ENCODE assay signal across 11 mouse cellular contexts in the genomic region with DNA sequence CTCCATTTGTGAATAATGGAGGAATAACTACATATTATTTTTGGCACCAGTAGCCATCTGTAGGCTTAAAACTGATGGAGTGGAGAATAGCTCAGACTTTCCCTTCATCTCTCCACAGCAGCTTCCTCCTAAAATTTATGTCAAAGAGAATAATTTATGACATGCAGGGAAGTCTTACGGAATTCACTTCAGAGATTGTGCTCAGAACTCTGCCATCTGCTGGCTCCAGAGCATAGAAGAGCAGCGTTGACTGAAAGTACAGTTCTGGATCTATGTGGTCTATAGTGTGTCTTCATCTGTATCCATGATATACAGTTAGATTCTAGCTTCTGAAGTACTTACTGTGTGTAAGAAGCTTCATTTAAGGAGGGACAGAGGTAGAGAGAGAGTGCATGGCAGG. TPM values are rescaled to one million over a fixed set of nuclear protein-coding genes. Genes with fewer than 3 reads are reported as not detected.
DNase-seq lines count a peak whose midpoint lies in the region; ATAC-seq and TF ChIP-seq lines count a peak whose summit lies in the region.
"Had no signal": no experiment of that assay in that cellular context is flagged by ENCODE, and none has a peak within 500 bp of the region (broad histone marks: within the 10 kb centered on the region; RNA-seq: fewer than 3 reads in every experiment).

No protein-coding gene starts in this region.

- no peak for TF ChIP-seq EP300 in heart, postnatal 0 days (IDR thresholded peaks at IDR 0.05; ENCODE audit: low read depth)
- TF ChIP-seq EP300 in liver, embryonic 14.5 days (IDR thresholded peaks at IDR 0.05; ENCODE audit: low read depth): no peak

- H3K27ac ChIP-seq in heart, postnatal 0 days (ENCODE audit: low read depth): no peak overlapping the region
- H3K27ac ChIP-seq in heart, embryonic 12.5 days (ENCODE audit: poor library complexity, severe bottlenecking): no peak overlapping the region
- H3K27ac ChIP-seq in liver, embryonic 14.5 days: no peak overlapping the region
- no peak overlapping the region for H3K27ac ChIP-seq in liver, embryonic 11.5 days (ENCODE audit: low read depth, low read length)
- H3K27ac ChIP-seq: hindbrain, embryonic 15.5 days; limb, embryonic 15.5 days had no signal

- no peak overlapping the region for H3K4me3 ChIP-seq in heart, postnatal 0 days (ENCODE audit: low read depth, low read length)
- H3K4me3 ChIP-seq in heart, embryonic 12.5 days: no peak overlapping the region
- no peak overlapping the region for H3K4me3 ChIP-seq in liver, embryonic 14.5 days (ENCODE audit: insufficient read depth in 1 of 2, low read depth in 2 of 2, low read length in 2 of 2)
- no peak overlapping the region for H3K4me3 ChIP-seq in liver, embryonic 11.5 days (ENCODE audit: low read depth, low read length)
- H3K4me3 ChIP-seq: hindbrain, embryonic 15.5 days; limb, embryonic 15.5 days had no signal

- no peak for ATAC-seq in heart, postnatal 0 days (ENCODE audit: insufficient read depth, low read depth)
- no peak for ATAC-seq in heart, embryonic 12.5 days (ENCODE audit: insufficient number of reproducible peaks, low FRiP score)
- no peak for ATAC-seq in liver, embryonic 14.5 days (ENCODE audit: insufficient read depth)
- ATAC-seq in liver, embryonic 11.5 days (replicated peaks; ENCODE audit: low FRiP score): no peak

- H3K36me3 ChIP-seq in heart, postnatal 0 days (replicated peaks; ENCODE audit: control insufficient read depth, insufficient read depth, low read length): peaks cover 22% of the 10 kb centered on the region; the same call in 1 of the 2 replicates
- peaks cover 19% of the 10 kb centered on the region; the same call in 1 of the 2 replicates for H3K36me3 ChIP-seq in heart, embryonic 12.5 days
- H3K36me3 ChIP-seq in liver, embryonic 14.5 days (replicated peaks; ENCODE audit: control insufficient read depth, insufficient read depth, low read depth): no peaks in the 10 kb centered on the region
- H3K36me3 ChIP-seq in liver, embryonic 11.5 days (ENCODE audit: control insufficient read depth, insufficient read depth, low read length): no peaks in the 10 kb centered on the region
- H3K36me3 ChIP-seq: limb, embryonic 15.5 days had no signal

- peak; percentile 37 for TF ChIP-seq CTCF in heart, postnatal 0 days (IDR thresholded peaks at IDR 0.05; ENCODE audit: low read depth)
- 0 out of 2 replicates have a peak, but pooled peaks have one; percentile 13 for TF ChIP-seq CTCF in liver, embryonic 14.5 days (IDR thresholded peaks at IDR 0.05; ENCODE audit: low read depth)
- TF ChIP-seq CTCF in brain, embryonic 14.5 days (IDR thresholded peaks at IDR 0.05; ENCODE audit: borderline replicate concordance, extremely low read depth, insufficient read depth, insufficient read length): peak; percentile 36; the same call in 1 of the 2 replicates

- WGBS in heart, postnatal 0 days: 49% methylated on average over 2 of the region's 2 CpGs
- WGBS in heart, embryonic 12.5 days: 57% methylated on average over 2 of the region's 2 CpGs
- WGBS in liver, embryonic 14.5 days (ENCODE audit: insufficient replicate concordance): 42% methylated on average over 2 of the region's 2 CpGs
- WGBS in liver, embryonic 11.5 days: 55% methylated on average over 2 of the region's 2 CpGs

- no peak overlapping the region for H3K4me2 ChIP-seq in heart, postnatal 0 days (ENCODE audit: low read depth, low read length)
- H3K4me2 ChIP-seq in heart, embryonic 12.5 days: no peak overlapping the region
- H3K4me2 ChIP-seq in liver, embryonic 14.5 days (ENCODE audit: low read depth): no peak overlapping the region
- no peak overlapping the region for H3K4me2 ChIP-seq in liver, embryonic 11.5 days
- H3K4me2 ChIP-seq: hindbrain, embryonic 15.5 days; limb, embryonic 15.5 days had no signal

- H3K27me3 ChIP-seq in heart, postnatal 0 days (ENCODE audit: control insufficient read depth, insufficient read depth, low read length): no peaks in the 10 kb centered on the region
- no peaks in the 10 kb centered on the region for H3K27me3 ChIP-seq in heart, embryonic 12.5 days (replicated peaks)
- no peaks in the 10 kb centered on the region for H3K27me3 ChIP-seq in liver, embryonic 14.5 days (ENCODE audit: control insufficient read depth, insufficient read depth, low read length)
- no peaks in the 10 kb centered on the region for H3K27me3 ChIP-seq in liver, embryonic 11.5 days (replicated peaks; ENCODE audit: control insufficient read depth, insufficient read depth, low read length)
- H3K27me3 ChIP-seq: hindbrain, embryonic 15.5 days; limb, embryonic 15.5 days had no signal

- H3K9ac ChIP-seq in heart, postnatal 0 days (replicated peaks; ENCODE audit: low read depth, low read length): no peak overlapping the region
- H3K9ac ChIP-seq in heart, embryonic 12.5 days: no peak overlapping the region
- H3K9ac ChIP-seq in liver, embryonic 14.5 days (replicated peaks): no peak overlapping the region
- no peak overlapping the region for H3K9ac ChIP-seq in liver, embryonic 11.5 days (ENCODE audit: low read depth, low read length)
- H3K9ac ChIP-seq: hindbrain, embryonic 15.5 days; limb, embryonic 15.5 days had no signal

- no peak for TF ChIP-seq POLR2A in brain, embryonic 14.5 days (IDR thresholded peaks at IDR 0.05; ENCODE audit: borderline replicate concordance, extremely low read depth, insufficient read depth, insufficient read length, poor library complexity, severe bottlenecking)

- DNase-seq in heart, postnatal 0 days (ENCODE audit: low spot score): no peak
- DNase-seq in liver, embryonic 14.5 days (ENCODE audit: low read depth in 3 of 3, low spot score in 3 of 3): no peak
- DNase-seq in liver, embryonic 11.5 days (ENCODE audit: low spot score): no peak
- peak; percentile 63 for DNase-seq in brain, embryonic 14.5 days (ENCODE audit: low read depth)
- DNase-seq in right cerebral cortex, adult 2 months (ENCODE audit: low spot score in 2 of 2): peak; percentile 44 to 59
- no peak for DNase-seq in urinary bladder, adult 2 months (ENCODE audit: low spot score)
- no peak for DNase-seq in cerebellum, adult 9-11 months

- H3K9me3 ChIP-seq in heart, postnatal 0 days (replicated peaks; ENCODE audit: control insufficient read depth, low read length): no peaks in the 10 kb centered on the region
- no peaks in the 10 kb centered on the region for H3K9me3 ChIP-seq in heart, embryonic 12.5 days (replicated peaks)
- H3K9me3 ChIP-seq in liver, embryonic 14.5 days (ENCODE audit: control insufficient read depth, low read length): no peaks in the 10 kb centered on the region
- H3K9me3 ChIP-seq in liver, embryonic 11.5 days (ENCODE audit: control insufficient read depth, low read length): no peaks in the 10 kb centered on the region
- H3K9me3 ChIP-seq: hindbrain, embryonic 15.5 days; limb, embryonic 15.5 days had no signal

- H3K4me1 ChIP-seq in heart, postnatal 0 days (ENCODE audit: control insufficient read depth, insufficient read depth): no peaks in the 10 kb centered on the region
- H3K4me1 ChIP-seq in heart, embryonic 12.5 days (replicated peaks): peaks cover 4% of the 10 kb centered on the region
- H3K4me1 ChIP-seq in liver, embryonic 14.5 days (replicated peaks; ENCODE audit: control insufficient read depth in 2 of 2, insufficient read depth in 2 of 2, low read length in 1 of 2): no peaks in the 10 kb centered on the region
- no peaks in the 10 kb centered on the region for H3K4me1 ChIP-seq in liver, embryonic 11.5 days (replicated peaks; ENCODE audit: control insufficient read depth, insufficient read depth, low read length)
- H3K4me1 ChIP-seq: hindbrain, embryonic 15.5 days; limb, embryonic 15.5 days had no signal

RNA-seq across cellular contexts. Expression of gene Atp8b5, which starts 22.9 kb away (rescaled TPM):
- 0.04 TPM in 1 of 2 replicates, not detected in the other for total RNA-seq in heart, postnatal 0 days (2014; rRNA removed; ENCODE audit: low replicate concordance)
- 0.11 and 0.12 TPM in 2 replicates for polyA plus RNA-seq in heart, postnatal 0 days (2015; fragmentation: Nextera tagmentation; extraction: Ambion mirVana)
- 0.21 TPM in 1 of 2 replicates, not detected in the other for polyA plus RNA-seq in heart, embryonic 12.5 days (2016; fragmentation: Nextera tagmentation; extraction: Ambion mirVana)
- polyA plus RNA-seq in liver, embryonic 14.5 days (2012; rRNA removed): 0.05 and 0.06 TPM in 2 replicates
- polyA plus RNA-seq in liver, embryonic 14.5 days (2014; fragmentation: Nextera tagmentation; extraction: Ambion mirVana): 0.06 TPM in 1 of 2 replicates, not detected in the other
- 0.25 and 0.29 TPM in 2 replicates for polyA plus RNA-seq in liver, embryonic 11.5 days (2014; fragmentation: Nextera tagmentation; extraction: Ambion mirVana)
- polyA plus RNA-seq in brain, embryonic 14.5 days (2012; rRNA removed): 0.63 and 0.88 TPM in 2 replicates
- polyA plus RNA-seq in urinary bladder, adult 2 months (2012; rRNA removed): 0.58 and 0.65 TPM in 2 replicates
- total RNA-seq: gastrocnemius, adult 18-20 months had no signal

Comparison
In these comparisons a context has a peak if more than half of its experiments do, and no peak if none do; other contexts are left out.
1. DNase-seq: peak in brain, embryonic 14.5 days (single experiment) and right cerebral cortex, adult 2 months (2 of 2); none in heart, postnatal 0 days (single experiment), liver, embryonic 14.5 days (0 of 3), liver, embryonic 11.5 days (single experiment), urinary bladder, adult 2 months (single experiment) and cerebellum, adult 9-11 months (single experiment).
2. Peak in every context shown above with its lines, with median percentiles within 50 percentile points of each other: CTCF ChIP-seq.